Mouse (Mus musculus) embryo, embryonic 10.5 days (tissue): ENCODE results near the gene Ube2o.
"Not testable (repeated sequence)": the region's sequence is repeated elsewhere in the genome, so short reads cannot be mapped to it uniquely, and the experiment has no call there.

Experiments
- DNase-seq: peaks from one replicate; pipeline ENCODE4 v3.0.0-alpha.2; 2015; ENCODE audit warnings: low spot score

The Ube2o gene

GRCm38 (mm10) chr11:116615735-116616437 lies 34.6 kb upstream of the Ube2o start:
- no peak for DNase-seq

GRCm38 (mm10) chr11:116613234-116613633 lies 32.0 kb upstream of the Ube2o start:
- DNase-seq, result no peak

GRCm38 (mm10) chr11:116612554-116612953 lies 31.3 kb upstream of the Ube2o start:
- no peak for DNase-seq

GRCm38 (mm10) chr11:116611883-116612282 lies 30.6 kb upstream of the Ube2o start:
- no peak for DNase-seq

- DNase-seq, result not testable (repeated sequence)
Observed at GRCm38 (mm10) chr11:116611168-116611567, 29.9 kb upstream of the Ube2o start.

GRCm38 (mm10) chr11:116609965-116610630 lies 28.9 kb upstream of the Ube2o start:
- no peak for DNase-seq

- no peak for DNase-seq
Observed at GRCm38 (mm10) chr11:116607717-116608116, 26.5 kb upstream of the Ube2o start.

GRCm38 (mm10) chr11:116604097-116604496 lies 22.9 kb upstream of the Ube2o start:
- DNase-seq, result no peak

- DNase-seq, result no peak
Observed at GRCm38 (mm10) chr11:116603339-116603738, 22.1 kb upstream of the Ube2o start.

GRCm38 (mm10) chr11:116602043-116602442 lies 20.8 kb upstream of the Ube2o start:
- no peak for DNase-seq

- no peak for DNase-seq
Observed at GRCm38 (mm10) chr11:116601166-116601565, 19.9 kb upstream of the Ube2o start.

- no peak for DNase-seq
Observed at GRCm38 (mm10) chr11:116599230-116599629, 18.0 kb upstream of the Ube2o start.

GRCm38 (mm10) chr11:116598193-116598592 lies 16.9 kb upstream of the Ube2o start:
- no peak for DNase-seq

- DNase-seq, result no peak
Observed at GRCm38 (mm10) chr11:116596766-116597165, 15.5 kb upstream of the Ube2o start.

GRCm38 (mm10) chr11:116593345-116593744 lies 12.1 kb upstream of the Ube2o start:
- no peak for DNase-seq

GRCm38 (mm10) chr11:116592428-116592827 lies 11.2 kb upstream of the Ube2o start:
- DNase-seq, result peak; percentile 97

GRCm38 (mm10) chr11:116591621-116592020 lies 10.4 kb upstream of the Ube2o start:
- DNase-seq, result no peak

GRCm38 (mm10) chr11:116589574-116589973 lies 8.3 kb upstream of the Ube2o start:
- no peak for DNase-seq

GRCm38 (mm10) chr11:116589020-116589531 lies 7.8 kb upstream of the Ube2o start:
- no peak for DNase-seq

GRCm38 (mm10) chr11:116586801-116587631 lies 5.8 kb upstream of the Ube2o start:
- peak; percentile 84 for DNase-seq

GRCm38 (mm10) chr11:116586310-116586709 lies 5.1 kb upstream of the Ube2o start, which contains the start of gene Aanat:
TSS of gene Aanat (plus strand) at chr11:116586432.
- no peak for DNase-seq

GRCm38 (mm10) chr11:116585682-116586081 lies 4.4 kb upstream of the Ube2o start:
- DNase-seq, result no peak
